ENCODE assay signal across 10 mouse cellular contexts in the genomic region with DNA sequence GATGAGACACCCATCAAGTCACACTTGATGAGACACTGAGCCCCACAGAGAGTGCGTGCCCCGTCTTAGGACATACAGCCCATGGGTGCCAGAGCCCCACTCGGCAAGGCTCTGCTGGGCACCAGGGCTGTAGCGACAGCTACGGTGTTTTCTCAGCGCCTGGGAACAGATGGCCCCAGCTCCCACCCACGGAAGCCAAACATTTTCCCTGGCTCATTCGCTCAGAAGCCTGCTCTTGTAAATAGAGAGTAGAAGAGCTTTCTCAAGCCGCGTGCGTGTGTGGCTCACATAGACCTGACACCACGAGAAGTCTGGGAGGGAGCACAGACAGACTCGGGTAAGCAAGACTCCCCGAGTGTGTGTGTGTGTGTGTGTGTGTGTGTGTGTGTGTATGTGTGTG. TPM values are rescaled to one million over a fixed set of nuclear protein-coding genes. Genes with fewer than 3 reads are reported as not detected.
DNase-seq lines count a peak whose midpoint lies in the region; ATAC-seq and TF ChIP-seq lines count a peak whose summit lies in the region.
"Had no signal": no experiment of that assay in that cellular context is flagged by ENCODE, and none has a peak within 500 bp of the region (broad histone marks: within the 10 kb centered on the region; RNA-seq: fewer than 3 reads in every experiment).

TSS of gene Slc29a4 (plus strand) at position 265 of the 400 bp plus-strand sequence.

- no peak within 1 kb of the TSS for H3K4me3 ChIP-seq in embryonic facial prominence, embryonic 13.5 days
- peak within 1 kb of the TSS; percentile 55 for H3K4me3 ChIP-seq in layer of hippocampus, adult 2 months
- no peak within 1 kb of the TSS for H3K4me3 ChIP-seq in midbrain, embryonic 15.5 days
- H3K4me3 ChIP-seq in thymus, adult 2 months (ENCODE audit: control insufficient read depth, insufficient read depth, low read length), result no peak within 1 kb of the TSS
- H3K4me3 ChIP-seq: heart, embryonic 15.5 days had no signal

- no peak within 1 kb of the TSS for H3K27ac ChIP-seq in embryonic facial prominence, embryonic 13.5 days
- peak within 1 kb of the TSS; percentile 87 for H3K27ac ChIP-seq in layer of hippocampus, adult 2 months
- H3K27ac ChIP-seq in midbrain, embryonic 15.5 days, result peak within 1 kb of the TSS; percentile 56; the same call in 1 of the 2 replicates
- no peak within 1 kb of the TSS for H3K27ac ChIP-seq in thymus, adult 2 months (ENCODE audit: control insufficient read depth, insufficient read depth, low read length)
- H3K27ac ChIP-seq: heart, embryonic 15.5 days had no signal

- 69% methylated on average over 14 of the region's 14 CpGs for WGBS in embryonic facial prominence, embryonic 13.5 days
- WGBS in midbrain, embryonic 15.5 days, result 56% methylated on average over 14 of the region's 14 CpGs
- 78% methylated on average over 14 of the region's 14 CpGs for WGBS in thymus, adult 2 months

- no peaks in the 10 kb centered on the region; the same call in 1 of the 2 replicates for H3K27me3 ChIP-seq in embryonic facial prominence, embryonic 13.5 days
- no peaks in the 10 kb centered on the region for H3K27me3 ChIP-seq in midbrain, embryonic 15.5 days (replicated peaks)
- H3K27me3 ChIP-seq in thymus, adult 2 months (ENCODE audit: control insufficient read depth, insufficient read depth, low read length), result no peaks in the 10 kb centered on the region

- no peak for TF ChIP-seq CTCF in layer of hippocampus, adult 2 months (conservative IDR thresholded peaks at IDR 0.05)
- no peak for TF ChIP-seq CTCF in thymus, adult 2 months (IDR thresholded peaks at IDR 0.05; ENCODE audit: borderline replicate concordance, control insufficient read depth, extremely low read depth, insufficient read depth, low read length, poor library complexity)

- H3K36me3 ChIP-seq in embryonic facial prominence, embryonic 13.5 days, result no peaks in the 10 kb centered on the region
- no peaks in the 10 kb centered on the region for H3K36me3 ChIP-seq in midbrain, embryonic 15.5 days (replicated peaks)
- H3K36me3 ChIP-seq in thymus, adult 2 months (ENCODE audit: control insufficient read depth, insufficient read depth, low read length), result no peaks in the 10 kb centered on the region
- H3K36me3 ChIP-seq: heart, embryonic 15.5 days had no signal

- TF ChIP-seq POLR2A in thymus, adult 2 months (IDR thresholded peaks at IDR 0.05; ENCODE audit: control insufficient read depth, extremely low read depth, insufficient read depth, low read length, poor library complexity), result no peak

- DNase-seq in adrenal gland, postnatal 25 days, result no peak
- DNase-seq in layer of hippocampus, adult 2 months (ENCODE audit: low spot score in 2 of 2), result peak; percentile 79 to 81
- no peak for DNase-seq in kidney, adult 18-20 months
- DNase-seq in ovary, postnatal 10 days (ENCODE audit: low spot score), result no peak
- DNase-seq in thymus, adult 2 months, result no peak
- no peak for DNase-seq in thymus, postnatal 0 days (ENCODE audit: low spot score)

- 0 out of 2 replicates have a peak, but pooled peaks cover 3% of the 10 kb centered on the region for H3K4me1 ChIP-seq in embryonic facial prominence, embryonic 13.5 days
- peaks cover 14% of the 10 kb centered on the region for H3K4me1 ChIP-seq in midbrain, embryonic 15.5 days
- H3K4me1 ChIP-seq in thymus, adult 2 months (replicated peaks; ENCODE audit: control insufficient read depth, insufficient read depth, low read length), result no peaks in the 10 kb centered on the region
- H3K4me1 ChIP-seq: heart, embryonic 15.5 days had no signal

- H3K4me2 ChIP-seq in embryonic facial prominence, embryonic 13.5 days, result no peak within 1 kb of the TSS
- no peak within 1 kb of the TSS; the same call in 1 of the 2 replicates for H3K4me2 ChIP-seq in midbrain, embryonic 15.5 days
- H3K4me2 ChIP-seq: heart, embryonic 15.5 days had no signal

- no peak for ATAC-seq in embryonic facial prominence, embryonic 13.5 days (ENCODE audit: insufficient number of reproducible peaks, insufficient read depth, low FRiP score, low TSS enrichment, low read depth)
- ATAC-seq in midbrain, embryonic 15.5 days (replicated peaks), result no peak

- H3K9me3 ChIP-seq in embryonic facial prominence, embryonic 13.5 days, result no peaks in the 10 kb centered on the region
- H3K9me3 ChIP-seq in midbrain, embryonic 15.5 days, result no peaks in the 10 kb centered on the region
- H3K9me3 ChIP-seq: heart, embryonic 15.5 days had no signal

- no peak within 1 kb of the TSS for H3K9ac ChIP-seq in embryonic facial prominence, embryonic 13.5 days
- H3K9ac ChIP-seq in midbrain, embryonic 15.5 days, result no peak within 1 kb of the TSS
- H3K9ac ChIP-seq: heart, embryonic 15.5 days had no signal

RNA-seq across cellular contexts. Expression of gene Slc29a4, which starts in this region (rescaled TPM):
- 15.7 and 21.9 TPM in 2 replicates for total RNA-seq in adrenal gland, postnatal 25 days (2021)
- 11.4 and 12.8 TPM in 2 replicates for polyA plus RNA-seq in embryonic facial prominence, embryonic 13.5 days (2015; fragmentation: Nextera tagmentation; extraction: Ambion mirVana)
- 10 to 100 TPM; 54.0 to 57.7 TPM for total RNA-seq in layer of hippocampus, adult 2 months (2021)
- polyA plus RNA-seq in midbrain, embryonic 15.5 days (2015; fragmentation: Nextera tagmentation; extraction: Ambion mirVana), result 97.2 and 100 TPM in 2 replicates
- 1.2 and 1.5 TPM in 2 replicates for polyA plus RNA-seq in thymus, adult 2 months (2012; rRNA removed)
- polyA plus RNA-seq in thymus, postnatal 0 days (2015; fragmentation: Nextera tagmentation; extraction: Ambion mirVana), result 0.44 and 0.59 TPM in 2 replicates
- total RNA-seq: megakaryocyte, adult 5-6 weeks had no signal

Comparison
In these comparisons a context has a peak if more than half of its experiments do, and no peak if none do; other contexts are left out.
1. DNase-seq: peak in layer of hippocampus, adult 2 months (2 of 2); none in adrenal gland, postnatal 25 days (single experiment), kidney, adult 18-20 months (single experiment), ovary, postnatal 10 days (single experiment), thymus, adult 2 months (single experiment) and thymus, postnatal 0 days (single experiment).
2. H3K27ac ChIP-seq: peak in layer of hippocampus, adult 2 months (single experiment) and midbrain, embryonic 15.5 days (single experiment); none in embryonic facial prominence, embryonic 13.5 days (single experiment) and thymus, adult 2 months (single experiment).